Mouse (Mus musculus) embryonic facial prominence, embryonic 10.5 days (tissue): ENCODE data around the gene Anapc13. TPM values are rescaled to one million over a fixed set of nuclear protein-coding genes. Genes with fewer than 3 reads are reported as not detected.

Experiments
- DNase-seq: peaks from one replicate; pipeline ENCODE4 v3.0.0-alpha.2; 2017; ENCODE audit warnings: low spot score
- H3K27ac ChIP-seq: fragments of 300-500 bp; sonication (generic); replicated peaks from 2 replicates; pipeline ENCODE4 v1.5.1; 2016; ENCODE audit warnings: mild to moderate bottlenecking
- H3K27me3 ChIP-seq: fragments of 300-500 bp; sonication (generic); replicated peaks from 2 replicates; pipeline ENCODE4 v1.6.1; 2016; ENCODE audit warnings: low read depth, mild to moderate bottlenecking; ENCODE audit not compliant: poor library complexity, severe bottlenecking
- H3K36me3 ChIP-seq: fragments of 300-500 bp; sonication (generic); replicated peaks from 2 replicates; pipeline ENCODE4 v1.6.1; 2016; ENCODE audit warnings: mild to moderate bottlenecking, moderate library complexity
- H3K4me1 ChIP-seq: fragments of 300-500 bp; sonication (generic); 2 replicates; pipeline ENCODE4 v1.6.1; 2016
- H3K4me3 ChIP-seq: fragments of 300-500 bp; sonication (generic); 2 replicates; pipeline ENCODE4 v1.5.1; 2016; ENCODE audit warnings: mild to moderate bottlenecking, moderate library complexity
- H3K9me3 ChIP-seq: fragments of 300-500 bp; sonication (generic); 2 replicates; pipeline ENCODE4 v1.6.1; 2016; ENCODE audit warnings: mild to moderate bottlenecking
- WGBS: fragments of 180-500 bp; shearing (Covaris S2); methylation state at CpG from one replicate; pipeline ENCODE4 v1.1.7; 2016; 5-methylcytosine and 5-hydroxymethylcytosine counted together
- polyA plus RNA-seq: library from polyadenylated mRNA; unstranded; fragments of >200 nt; fragmentation: Nextera tagmentation; extraction: Ambion mirVana; gene quantifications from 2 replicates; pipeline ENCODE4 v1.2.1, GENCODE M21; 2016

Anapc13 gene
- polyA plus RNA-seq, 1 experiment from 2014 or later, result 164 TPM

GRCm38 (mm10) chr9:102616267-102616666 is 9.8 kb upstream of the Anapc13 start:
- 85% methylated on average over 9 of the region's 9 CpGs for WGBS

GRCm38 (mm10) chr9:102621385-102621784 is 4.7 kb upstream of the Anapc13 start:
- no peaks in the 10 kb centered on the region for H3K27me3 ChIP-seq
- 62% methylated on average over 5 of the region's 5 CpGs for WGBS
- H3K9me3 ChIP-seq, result no peaks in the 10 kb centered on the region
- peaks cover 20% of the 10 kb centered on the region for H3K4me1 ChIP-seq
- no peak for DNase-seq
- no peak overlapping the region for H3K27ac ChIP-seq
- H3K36me3 ChIP-seq, result peaks cover 18% of the 10 kb centered on the region
- no peak overlapping the region for H3K4me3 ChIP-seq

More at GRCm38 (mm10) chr9:102616267-102616666, 9.8 kb upstream of the Anapc13 start:
- Histone ChIP-seq H3K27ac (no peak overlapping the region), H3K36me3 (peaks cover 66% of the 10 kb centered on the region), H3K4me1 (peaks cover 2% of the 10 kb centered on the region), H3K4me3 (no peak overlapping the region), H3K27me3 (no peaks in the 10 kb centered on the region), H3K9me3 (no peaks in the 10 kb centered on the region)
- DNase-seq, result no peak

DNA sequence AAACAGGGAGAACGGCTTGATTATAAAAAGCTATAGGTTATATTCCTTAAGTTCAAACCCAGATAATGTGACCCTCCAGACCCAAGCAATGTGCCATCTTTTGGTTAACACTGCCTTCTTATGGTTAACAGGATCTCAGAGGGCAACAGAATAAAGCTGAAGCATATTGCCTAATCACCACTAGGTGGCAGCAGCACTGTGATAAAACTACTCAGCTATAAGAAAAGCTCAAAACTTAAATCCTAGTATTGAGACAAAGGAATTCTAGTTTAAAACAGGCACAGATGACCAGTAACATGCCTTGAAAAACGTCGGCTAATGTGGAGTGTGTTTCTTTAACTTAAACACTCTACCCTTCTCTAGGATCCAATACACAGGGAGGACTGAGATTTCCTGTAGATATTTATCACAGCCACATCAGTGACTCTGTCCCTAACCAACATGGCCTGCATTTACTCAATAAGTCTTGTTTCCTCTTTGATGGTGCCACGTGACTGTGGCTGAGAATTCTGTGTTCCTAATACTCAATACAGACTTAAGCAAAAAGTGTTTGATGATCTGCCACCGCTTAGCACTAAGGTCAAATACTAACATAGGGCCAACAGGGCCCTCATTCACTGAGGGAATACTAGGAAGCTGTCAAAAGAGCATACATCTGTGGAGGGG is 3.8 kb upstream of the Anapc13 start:
- Histone ChIP-seq H3K27me3 (no peaks in the 10 kb centered on the region), H3K4me1 (peaks cover 25% of the 10 kb centered on the region), H3K4me3 (no peak overlapping the region), H3K27ac (peak overlapping the region; percentile 72), H3K36me3 (peaks cover 15% of the 10 kb centered on the region), H3K9me3 (no peaks in the 10 kb centered on the region)
- peak; percentile 43 for DNase-seq
- WGBS, result 37% methylated on average over 5 of the region's 5 CpGs

DNA sequence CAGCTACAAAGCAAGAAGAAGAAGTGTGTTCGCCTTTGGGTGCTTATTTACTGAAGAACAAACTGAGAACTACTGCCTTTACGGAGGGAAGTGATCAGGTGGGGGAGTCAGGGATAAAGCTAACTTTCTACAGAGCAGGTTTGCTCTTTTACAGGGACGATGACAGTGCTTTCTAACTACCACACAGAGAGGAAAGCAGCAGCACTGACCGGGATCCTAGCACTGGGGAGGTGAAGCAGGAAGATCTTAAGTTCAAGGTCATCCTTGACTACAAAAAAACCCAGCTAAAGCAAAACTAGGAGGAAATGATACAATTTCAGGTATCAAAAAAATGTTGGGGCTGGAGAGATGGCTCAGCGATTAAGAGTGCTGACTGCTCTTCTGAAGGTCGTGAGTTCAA is 3.2 kb upstream of the Anapc13 start:
- no peak for DNase-seq
- Histone ChIP-seq H3K27ac (peak overlapping the region; percentile 72), H3K9me3 (no peaks in the 10 kb centered on the region), H3K36me3 (peaks cover 13% of the 10 kb centered on the region), H3K27me3 (no peaks in the 10 kb centered on the region), H3K4me1 (peaks cover 31% of the 10 kb centered on the region), H3K4me3 (no peak overlapping the region)
- WGBS, result 82% methylated on average over 6 of the region's 6 CpGs

GRCm38 (mm10) chr9:102623581-102623980 is 2.5 kb upstream of the Anapc13 start:
- H3K4me3 ChIP-seq, result no peak overlapping the region
- H3K36me3 ChIP-seq, result peaks cover 6% of the 10 kb centered on the region
- DNase-seq, result no peak
- 87% methylated on average over 7 of the region's 7 CpGs for WGBS
- H3K9me3 ChIP-seq, result no peaks in the 10 kb centered on the region
- no peaks in the 10 kb centered on the region for H3K27me3 ChIP-seq
- no peak overlapping the region for H3K27ac ChIP-seq
- peaks cover 33% of the 10 kb centered on the region for H3K4me1 ChIP-seq

DNA sequence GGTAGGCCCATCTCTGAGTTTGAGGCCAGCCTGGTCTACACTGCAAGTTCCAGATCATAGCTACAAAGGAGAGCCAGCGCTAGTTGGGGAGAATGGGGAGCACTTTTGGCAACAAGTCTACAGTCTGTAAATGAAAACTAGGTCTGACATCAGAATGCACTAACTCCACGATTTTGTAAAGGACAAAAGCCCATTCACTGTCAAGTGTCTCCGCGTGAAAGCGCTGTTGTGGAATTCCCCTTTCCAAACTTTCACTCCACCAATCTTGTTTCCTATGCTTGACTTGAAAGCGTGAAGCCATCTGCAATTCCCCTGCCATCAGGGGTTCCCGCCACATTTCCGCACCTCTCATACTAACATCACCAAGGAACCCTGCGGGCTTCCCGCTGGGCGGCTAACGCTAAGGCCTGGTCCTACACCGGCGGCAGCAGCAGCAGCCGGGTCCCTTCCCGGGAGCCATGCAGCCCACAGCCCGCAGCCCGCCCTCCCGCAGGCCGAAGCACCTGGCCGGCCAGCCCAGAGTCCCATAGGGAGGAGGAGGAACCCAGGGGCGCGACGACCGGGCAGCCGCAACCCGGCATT is 604 bp upstream of the Anapc13 start:
- no peaks in the 10 kb centered on the region for H3K27me3 ChIP-seq
- no peaks in the 10 kb centered on the region for H3K9me3 ChIP-seq
- H3K27ac ChIP-seq, result peak overlapping the region; percentile 99
- peak overlapping the region; percentile 78 for H3K4me3 ChIP-seq
- H3K36me3 ChIP-seq, result peaks cover 9% of the 10 kb centered on the region; the same call in 1 of the 2 replicates
- peaks cover 40% of the 10 kb centered on the region for H3K4me1 ChIP-seq
- 1% methylated on average over 27 of the region's 27 CpGs for WGBS
- no peak for DNase-seq

- Histone ChIP-seq H3K27me3 (no peaks in the 10 kb centered on the region), H3K27ac (peak overlapping the region; percentile 99), H3K36me3 (peaks cover 17% of the 10 kb centered on the region), H3K4me1 (peaks cover 42% of the 10 kb centered on the region), H3K9me3 (no peaks in the 10 kb centered on the region), H3K4me3 (peak overlapping the region; percentile 78)
- WGBS, result under 1% methylated on average over 9 of the region's 9 CpGs
- DNase-seq, result no peak
Observed at GRCm38 (mm10) chr9:102626839-102627225, 736 bp downstream of the Anapc13 start.

DNA sequence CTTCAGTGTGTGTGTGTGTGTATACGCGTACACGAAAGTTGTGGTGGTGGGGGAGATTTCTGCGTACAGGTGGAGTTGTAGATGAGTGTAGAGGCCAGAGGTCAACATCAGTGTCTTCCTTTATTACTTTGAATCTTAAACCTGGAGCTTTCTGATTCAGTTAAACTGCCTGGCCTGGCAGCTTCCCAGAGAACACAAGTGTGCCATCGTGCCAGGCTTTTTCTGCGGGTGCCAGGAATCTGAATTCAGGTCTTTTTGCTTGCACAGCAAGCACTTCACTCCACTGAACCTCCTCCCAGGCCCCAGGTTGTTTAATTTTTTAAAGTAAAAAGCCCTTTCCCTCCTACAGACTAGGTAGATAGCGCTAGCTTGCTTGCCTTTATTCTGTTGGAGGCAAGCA is 1.3 kb downstream of the Anapc13 start:
- Histone ChIP-seq H3K4me3 (peak overlapping the region; percentile 78), H3K4me1 (peaks cover 44% of the 10 kb centered on the region), H3K9me3 (no peaks in the 10 kb centered on the region), H3K27ac (peak overlapping the region; percentile 99), H3K27me3 (no peaks in the 10 kb centered on the region), H3K36me3 (peaks cover 21% of the 10 kb centered on the region)
- WGBS, result 84% methylated on average over 7 of the region's 7 CpGs
- DNase-seq, result no peak

DNA sequence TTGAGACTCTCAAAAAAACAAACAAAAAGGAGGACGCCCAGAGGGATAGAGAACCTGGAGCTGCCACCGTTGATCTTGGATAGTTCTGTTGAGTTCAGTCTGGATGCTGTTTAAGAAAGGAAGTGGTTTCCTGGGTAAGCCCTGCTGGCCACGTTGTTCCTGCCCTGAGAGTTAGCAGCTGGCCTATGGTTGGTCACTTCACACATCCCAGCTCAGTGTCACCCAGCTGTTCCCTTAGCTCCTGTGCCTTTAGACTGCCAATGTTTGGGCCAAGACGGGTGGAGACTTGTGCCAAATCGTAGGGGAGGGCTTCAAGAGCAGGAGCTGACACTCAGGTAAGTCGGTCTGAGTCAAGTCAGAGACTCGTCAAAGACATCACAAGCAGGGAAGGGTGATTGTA is 3.0 kb downstream of the Anapc13 start:
- Histone ChIP-seq H3K27ac (no peak overlapping the region), H3K9me3 (no peaks in the 10 kb centered on the region), H3K4me1 (peaks cover 42% of the 10 kb centered on the region), H3K36me3 (peaks cover 28% of the 10 kb centered on the region), H3K4me3 (no peak overlapping the region), H3K27me3 (no peaks in the 10 kb centered on the region)
- WGBS, result 65% methylated on average over 7 of the region's 7 CpGs
- no peak for DNase-seq

DNA sequence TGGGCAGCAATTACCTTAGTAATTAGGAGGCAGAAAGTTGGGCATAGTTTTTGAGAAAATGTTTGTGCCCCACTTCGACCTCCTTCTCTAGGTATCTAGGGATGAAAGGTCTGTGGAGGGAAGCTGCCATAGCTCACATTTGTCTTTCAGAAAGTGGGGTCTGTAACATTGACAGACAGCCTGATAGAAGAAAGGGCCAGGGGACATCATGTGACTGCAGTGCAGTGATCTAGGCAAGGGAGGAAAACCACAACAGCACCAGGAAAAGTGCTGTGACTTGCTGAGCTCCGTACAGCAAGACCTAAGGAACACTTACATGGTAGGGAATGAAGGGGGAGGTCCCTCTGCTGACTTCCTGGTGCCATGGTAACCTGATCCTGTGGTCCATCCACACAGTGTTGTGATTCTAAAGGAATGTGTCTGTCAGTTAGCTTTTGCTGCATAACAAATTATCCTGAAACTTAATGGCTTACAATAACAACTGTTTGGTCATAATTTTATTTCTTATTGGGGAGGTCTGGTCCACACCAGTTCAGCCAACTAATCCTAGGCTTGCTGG is 5.6 kb downstream of the Anapc13 start:
- Histone ChIP-seq H3K27me3 (no peaks in the 10 kb centered on the region), H3K4me1 (peaks cover 31% of the 10 kb centered on the region), H3K27ac (0 out of 2 replicates have a peak overlapping the region, but pooled peaks have one; percentile 35), H3K9me3 (no peaks in the 10 kb centered on the region), H3K36me3 (peaks cover 35% of the 10 kb centered on the region), H3K4me3 (no peak overlapping the region)
- WGBS, result 61% methylated on average over 2 of the region's 2 CpGs
- no peak for DNase-seq

GRCm38 (mm10) chr9:102632173-102632572 is 6.1 kb downstream of the Anapc13 start:
- 90% methylated on average over 4 of the region's 4 CpGs for WGBS
- H3K27ac ChIP-seq, result 0 out of 2 replicates have a peak overlapping the region, but pooled peaks have one; percentile 35
- no peak for DNase-seq

DNA sequence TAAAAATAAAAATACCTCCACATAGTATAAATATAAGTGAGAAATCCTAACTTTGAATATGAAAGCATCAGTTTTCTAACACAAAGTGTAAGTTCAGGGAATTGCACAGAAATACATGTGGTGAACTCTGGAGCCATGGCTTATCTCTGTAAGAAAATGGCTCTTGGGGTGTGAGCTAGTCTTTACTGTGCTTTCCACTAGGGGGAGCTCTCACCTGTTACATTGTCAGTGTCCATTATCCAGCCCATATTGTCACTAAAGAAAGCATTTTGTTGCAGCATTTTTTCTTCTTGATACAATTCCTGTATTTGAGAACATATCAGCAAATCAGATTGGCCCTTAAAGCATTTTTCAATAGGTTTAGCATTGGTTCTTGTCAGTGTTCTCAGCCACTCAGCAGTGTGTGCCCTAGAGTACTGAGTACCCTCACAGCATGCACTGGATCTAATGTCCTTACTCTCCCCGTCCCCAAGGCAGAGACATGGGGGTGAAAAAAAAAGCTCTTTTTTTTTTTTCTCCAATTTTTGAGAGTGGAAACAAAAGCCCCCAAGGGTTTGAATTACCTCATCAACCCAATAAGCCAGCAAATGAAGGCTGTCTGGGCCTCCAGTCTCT is 6.9 kb downstream of the Anapc13 start:
- H3K4me3 ChIP-seq, result no peak overlapping the region
- H3K9me3 ChIP-seq, result no peaks in the 10 kb centered on the region
- H3K4me1 ChIP-seq, result peaks cover 32% of the 10 kb centered on the region
- H3K27ac ChIP-seq, result peak overlapping the region; percentile 30; the same call in 1 of the 2 replicates
- peak; percentile 57 for DNase-seq
- H3K27me3 ChIP-seq, result no peaks in the 10 kb centered on the region
- H3K36me3 ChIP-seq, result peaks cover 35% of the 10 kb centered on the region
- 41% methylated on average over 1 of the region's 1 CpGs for WGBS

More at GRCm38 (mm10) chr9:102632173-102632572, 6.1 kb downstream of the Anapc13 start:
- Histone ChIP-seq H3K9me3 (no peaks in the 10 kb centered on the region), H3K4me3 (no peak overlapping the region), H3K27me3 (no peaks in the 10 kb centered on the region), H3K4me1 (peaks cover 32% of the 10 kb centered on the region), H3K36me3 (peaks cover 35% of the 10 kb centered on the region)
